Mouse (Mus musculus): Measurements from ENCODE around the gene C2cd2l. TPM values are rescaled to one million over a fixed set of nuclear protein-coding genes. Genes with fewer than 3 reads are reported as not detected.
A peak's percentile ranks its signal among the peaks of the same experiment; 100 is the strongest.

Gene C2cd2l
- polyA plus RNA-seq, 1 experiment = 16.4 TPM

DNA sequence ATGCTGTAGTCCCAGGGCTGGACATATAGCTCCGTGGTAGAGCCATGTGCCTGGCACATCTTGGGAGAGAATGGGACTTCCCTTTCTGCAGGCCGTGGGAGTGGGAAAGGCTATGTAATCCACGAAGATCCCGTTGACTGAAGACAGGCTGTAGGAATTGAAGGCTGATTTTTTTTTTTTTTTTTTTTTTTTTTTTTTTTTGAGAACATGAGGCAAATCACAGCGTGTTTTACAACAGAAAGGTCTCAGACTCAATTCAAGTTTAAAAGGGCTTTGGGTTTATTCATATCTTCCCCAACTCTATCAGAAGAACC lies 16.0 kb upstream of the C2cd2l start:
- peak overlapping the region; percentile 98 for H3K27ac ChIP-seq (ENCODE audit: control insufficient read depth, insufficient read depth, low read depth, low read length)
- H3K36me3 ChIP-seq (ENCODE audit: control insufficient read depth, insufficient read depth, low read length) = peaks cover 7% of the 10 kb centered on the region
- H3K4me3 ChIP-seq (ENCODE audit: control insufficient read depth, low read depth, low read length) = peak overlapping the region; percentile 98
- peaks cover 9% of the 10 kb centered on the region for H3K4me1 ChIP-seq (ENCODE audit: control insufficient read depth, insufficient read depth, low read length)
- no peaks in the 10 kb centered on the region for H3K27me3 ChIP-seq (ENCODE audit: control insufficient read depth, insufficient read depth, low read length)
- no peak for TF ChIP-seq CTCF (IDR thresholded peaks at IDR 0.05; ENCODE audit: control insufficient read depth, insufficient read depth, insufficient replicate concordance, low read depth, low read length)
- TF ChIP-seq POLR2A (IDR thresholded peaks at IDR 0.05; ENCODE audit: control insufficient read depth, low read depth, low read length) = no peak

DNA sequence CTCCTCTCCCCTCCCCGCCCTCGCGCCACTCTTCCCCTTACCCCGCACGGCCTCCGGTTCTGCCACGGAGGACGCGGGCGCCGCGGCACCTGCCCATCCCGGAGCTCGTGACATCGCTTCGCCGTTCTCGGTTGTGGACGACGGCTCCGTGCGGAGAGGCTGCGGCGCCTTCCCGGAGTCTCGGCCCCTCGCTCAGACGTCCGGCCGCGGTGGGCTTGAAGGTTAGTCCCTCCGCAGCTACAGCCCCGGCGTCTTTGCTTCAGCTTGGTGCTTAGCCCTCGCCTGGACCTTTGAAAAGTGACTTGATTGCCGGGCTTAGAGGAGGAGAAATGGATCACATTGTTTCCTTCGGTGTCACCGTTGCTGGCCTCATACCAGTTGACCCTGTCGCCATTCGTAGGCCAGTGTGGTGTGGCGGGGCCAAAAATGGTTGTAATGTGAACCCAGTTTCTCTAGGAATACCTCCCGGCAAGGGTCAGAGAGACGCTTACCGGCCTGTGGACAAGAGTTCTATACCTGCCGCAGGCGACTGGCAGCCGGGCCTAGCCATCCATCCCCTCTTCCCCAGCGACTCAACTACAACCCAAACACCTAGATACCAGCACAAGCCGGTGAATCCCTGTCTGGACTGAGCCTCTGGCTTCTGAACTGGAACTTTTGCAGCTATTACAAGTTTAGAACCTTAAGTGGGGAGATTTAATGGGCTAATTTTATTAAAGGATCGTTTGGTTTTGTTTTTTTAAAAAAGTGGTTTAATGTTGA lies 15.4 kb upstream of the C2cd2l start:
- peak overlapping the region; percentile 98 for H3K4me3 ChIP-seq (ENCODE audit: control insufficient read depth, low read depth, low read length)
- 0 out of 2 replicates have a peak, but pooled peaks have one; percentile 7 for TF ChIP-seq CTCF (IDR thresholded peaks at IDR 0.05; ENCODE audit: control insufficient read depth, insufficient read depth, insufficient replicate concordance, low read depth, low read length)
- peak; percentile 47; the same call in 1 of the 2 replicates for TF ChIP-seq POLR2A (IDR thresholded peaks at IDR 0.05; ENCODE audit: control insufficient read depth, low read depth, low read length)
- peaks cover 9% of the 10 kb centered on the region for H3K4me1 ChIP-seq (ENCODE audit: control insufficient read depth, insufficient read depth, low read length)
- peak overlapping the region; percentile 98 for H3K27ac ChIP-seq (ENCODE audit: control insufficient read depth, insufficient read depth, low read depth, low read length)
- H3K36me3 ChIP-seq (ENCODE audit: control insufficient read depth, insufficient read depth, low read length) = peaks cover 7% of the 10 kb centered on the region
- H3K27me3 ChIP-seq (ENCODE audit: control insufficient read depth, insufficient read depth, low read length) = no peaks in the 10 kb centered on the region

DNA sequence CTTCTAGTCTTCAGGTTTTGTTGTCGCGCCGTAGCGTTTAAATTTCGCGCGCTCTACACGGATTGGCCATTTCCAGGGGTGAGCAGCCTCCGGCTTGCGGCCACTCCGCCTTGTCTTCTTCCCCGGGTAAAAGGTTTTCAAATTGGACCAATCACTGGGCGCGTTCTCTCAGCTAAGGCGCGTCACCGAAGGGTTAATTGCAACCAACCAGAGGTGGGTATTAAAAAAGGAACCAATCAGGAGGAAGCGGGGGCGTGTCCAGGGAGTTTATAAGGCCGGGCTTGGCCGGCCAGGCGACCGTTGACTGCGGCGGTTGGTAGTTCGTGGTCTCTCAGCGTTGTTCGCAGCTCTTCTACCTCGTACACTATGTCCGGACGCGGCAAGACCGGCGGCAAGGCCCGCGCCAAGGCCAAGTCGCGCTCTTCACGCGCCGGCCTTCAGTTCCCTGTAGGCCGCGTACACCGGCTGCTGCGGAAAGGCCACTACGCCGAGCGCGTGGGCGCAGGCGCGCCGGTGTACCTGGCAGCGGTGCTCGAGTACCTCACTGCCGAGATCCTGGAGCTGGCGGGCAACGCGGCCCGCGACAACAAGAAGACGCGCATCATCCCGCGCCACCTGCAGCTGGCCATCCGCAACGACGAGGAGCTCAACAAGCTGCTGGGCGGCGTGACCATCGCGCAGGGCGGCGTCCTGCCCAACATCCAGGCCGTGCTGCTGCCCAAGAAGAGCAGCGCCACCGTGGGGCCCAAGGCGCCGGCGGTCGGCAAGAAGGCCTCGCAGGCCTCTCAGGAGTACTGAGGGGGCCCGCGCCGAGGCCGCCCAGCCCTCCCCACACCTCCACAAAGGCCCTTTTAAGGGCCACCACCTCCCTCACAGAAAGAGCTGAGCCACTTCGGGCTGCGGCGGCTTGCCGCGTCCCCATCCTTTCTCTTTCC lies 14.6 kb upstream of the C2cd2l start, which contains the start of gene H2afx:
Gene H2afx (plus strand): TSS at position 299 of the 935 bp plus-strand sequence.
- no peaks in the 10 kb centered on the region for H3K27me3 ChIP-seq (ENCODE audit: control insufficient read depth, insufficient read depth, low read length)
- TF ChIP-seq POLR2A (IDR thresholded peaks at IDR 0.05; ENCODE audit: control insufficient read depth, low read depth, low read length) (peak; percentile 100), CTCF (IDR thresholded peaks at IDR 0.05; ENCODE audit: control insufficient read depth, insufficient read depth, insufficient replicate concordance, low read depth, low read length) (peak; percentile 18; the same call in 1 of the 2 replicates)
- peaks cover 7% of the 10 kb centered on the region for H3K36me3 ChIP-seq (ENCODE audit: control insufficient read depth, insufficient read depth, low read length)
- peak within 1 kb of the TSS; percentile 98 for H3K4me3 ChIP-seq (ENCODE audit: control insufficient read depth, low read depth, low read length)
- peak within 1 kb of the TSS; percentile 98 for H3K27ac ChIP-seq (ENCODE audit: control insufficient read depth, insufficient read depth, low read depth, low read length)
- H3K4me1 ChIP-seq (ENCODE audit: control insufficient read depth, insufficient read depth, low read length) = peaks cover 7% of the 10 kb centered on the region

DNA sequence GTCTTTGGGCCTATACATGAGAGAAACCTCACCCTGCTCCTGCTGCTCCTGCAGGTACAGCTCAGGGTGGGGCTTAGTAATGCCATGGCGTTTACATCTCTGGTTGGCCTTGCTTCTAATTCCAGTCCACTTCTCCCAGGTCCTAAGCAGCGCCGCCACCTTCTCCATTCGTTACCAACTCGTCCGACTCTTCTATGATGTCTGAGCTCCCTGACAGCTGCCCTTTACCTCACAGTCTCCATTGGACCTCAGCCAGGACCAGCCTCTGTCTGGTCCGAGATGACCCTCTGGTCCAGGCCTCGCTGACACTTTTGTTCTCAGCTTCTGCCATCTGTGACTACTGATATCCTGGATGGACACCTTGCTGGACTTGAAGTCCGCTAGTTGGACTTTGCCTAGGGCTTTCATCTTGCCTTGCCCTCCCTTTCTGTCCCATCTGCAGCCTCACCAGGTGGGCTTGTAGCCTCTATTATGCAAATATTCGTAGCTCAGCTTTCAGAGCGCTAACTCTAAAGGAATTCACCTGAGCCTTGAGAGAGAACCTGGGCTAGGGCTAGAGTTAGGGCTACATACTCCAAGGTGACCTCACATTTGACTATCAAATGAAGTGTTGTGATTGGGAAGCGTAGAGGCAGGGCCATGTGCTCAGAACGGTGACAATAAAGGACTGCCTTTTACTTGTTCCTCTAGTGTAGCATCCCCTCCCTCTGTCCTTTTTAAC lies 13.0 kb upstream of the C2cd2l start:
- Histone ChIP-seq H3K4me3 (ENCODE audit: control insufficient read depth, low read depth, low read length) (peak overlapping the region; percentile 70), H3K4me1 (ENCODE audit: control insufficient read depth, insufficient read depth, low read length) (peaks cover 7% of the 10 kb centered on the region), H3K27me3 (ENCODE audit: control insufficient read depth, insufficient read depth, low read length) (no peaks in the 10 kb centered on the region), H3K27ac (ENCODE audit: control insufficient read depth, insufficient read depth, low read depth, low read length) (no peak overlapping the region), H3K36me3 (ENCODE audit: control insufficient read depth, insufficient read depth, low read length) (peaks cover 7% of the 10 kb centered on the region)
- TF ChIP-seq POLR2A (IDR thresholded peaks at IDR 0.05; ENCODE audit: control insufficient read depth, low read depth, low read length) = no peak

DNA sequence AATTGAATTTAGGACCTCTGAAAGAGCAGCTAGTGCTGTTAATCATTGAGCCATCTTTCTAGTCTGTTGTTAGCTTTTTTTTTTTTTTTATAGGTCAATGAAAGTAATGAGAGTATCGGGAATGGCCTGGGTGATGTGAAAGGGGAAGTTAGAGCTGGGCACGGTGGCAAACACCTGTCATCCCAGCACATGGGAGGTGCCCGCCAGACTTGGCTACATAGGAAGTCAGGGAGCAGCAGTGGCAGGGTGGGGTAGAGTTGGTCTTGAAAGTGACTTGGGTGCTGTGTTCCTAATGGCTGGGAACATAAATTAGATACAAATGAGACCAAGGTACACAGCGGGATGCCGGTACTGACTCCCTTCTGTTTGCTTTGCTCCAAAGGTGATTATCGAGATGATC lies 10.7 kb upstream of the C2cd2l start:
- TF ChIP-seq CTCF (IDR thresholded peaks at IDR 0.05; ENCODE audit: control insufficient read depth, insufficient read depth, insufficient replicate concordance, low read depth, low read length) (no peak), POLR2A (IDR thresholded peaks at IDR 0.05; ENCODE audit: control insufficient read depth, low read depth, low read length) (no peak)
- no peak overlapping the region for H3K27ac ChIP-seq (ENCODE audit: control insufficient read depth, insufficient read depth, low read depth, low read length)
- H3K36me3 ChIP-seq (ENCODE audit: control insufficient read depth, insufficient read depth, low read length) = peaks cover 5% of the 10 kb centered on the region
- peaks cover 21% of the 10 kb centered on the region for H3K4me1 ChIP-seq (ENCODE audit: control insufficient read depth, insufficient read depth, low read length)
- no peaks in the 10 kb centered on the region for H3K27me3 ChIP-seq (ENCODE audit: control insufficient read depth, insufficient read depth, low read length)
- no peak overlapping the region for H3K4me3 ChIP-seq (ENCODE audit: control insufficient read depth, low read depth, low read length)

DNA sequence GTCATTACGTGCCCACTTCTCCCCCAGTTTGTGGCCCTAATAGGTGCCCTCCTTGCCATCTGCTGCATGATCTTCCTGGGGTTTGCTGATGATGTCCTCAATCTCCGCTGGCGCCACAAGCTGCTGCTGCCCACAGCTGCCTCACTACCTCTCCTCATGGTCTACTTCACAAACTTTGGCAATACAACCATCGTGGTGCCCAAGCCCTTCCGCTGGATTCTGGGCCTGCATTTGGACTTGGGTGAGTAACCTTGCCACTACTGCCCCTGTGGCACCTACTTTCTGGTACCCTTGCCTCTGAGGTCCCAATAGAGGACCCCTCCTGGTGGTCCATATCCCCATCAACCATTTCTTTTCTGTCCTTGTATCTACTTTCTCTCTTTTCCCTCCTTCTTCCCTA lies 7.8 kb upstream of the C2cd2l start:
- Histone ChIP-seq H3K27me3 (ENCODE audit: control insufficient read depth, insufficient read depth, low read length) (no peaks in the 10 kb centered on the region), H3K4me1 (ENCODE audit: control insufficient read depth, insufficient read depth, low read length) (peaks cover 19% of the 10 kb centered on the region), H3K4me3 (ENCODE audit: control insufficient read depth, low read depth, low read length) (no peak overlapping the region), H3K36me3 (ENCODE audit: control insufficient read depth, insufficient read depth, low read length) (peaks cover 2% of the 10 kb centered on the region), H3K27ac (ENCODE audit: control insufficient read depth, insufficient read depth, low read depth, low read length) (no peak overlapping the region)
- TF ChIP-seq POLR2A (IDR thresholded peaks at IDR 0.05; ENCODE audit: control insufficient read depth, low read depth, low read length) = no peak
- no peak for TF ChIP-seq CTCF (IDR thresholded peaks at IDR 0.05; ENCODE audit: control insufficient read depth, insufficient read depth, insufficient replicate concordance, low read depth, low read length)
